Mouse (Mus musculus): Measurements from ENCODE around the gene Hoxb7. TPM values are rescaled to one million over a fixed set of nuclear protein-coding genes. Genes with fewer than 3 reads are reported as not detected.
A peak's percentile ranks its signal among the peaks of the same experiment; 100 is the strongest.

The Hoxb7 gene
- polyA plus RNA-seq, 1 experiment: 1.5 TPM

GRCm38 (mm10) chr11:96322738-96323137, 36.3 kb downstream of the Hoxb7 start:
- H3K27me3 ChIP-seq (ENCODE audit: control insufficient read depth, insufficient read depth, low read length): peaks cover 34% of the 10 kb centered on the region
- TF ChIP-seq POLR2A (IDR thresholded peaks at IDR 0.05; ENCODE audit: low read depth, low read length) (no peak), CTCF (IDR thresholded peaks at IDR 0.05; ENCODE audit: extremely low read depth, insufficient read length, insufficient replicate concordance, low read depth, low read length) (no peak)
- 61% methylated on average over 6 of the region's 6 CpGs for WGBS
- H3K36me3 ChIP-seq (ENCODE audit: control insufficient read depth, insufficient read depth, low read length): peaks cover 2% of the 10 kb centered on the region; the same call in 1 of the 2 replicates
- peaks cover 5% of the 10 kb centered on the region; the same call in 1 of the 2 replicates for H3K4me1 ChIP-seq (ENCODE audit: control insufficient read depth, insufficient read depth, insufficient read length, low read length)
- H3K27ac ChIP-seq (ENCODE audit: insufficient read depth, low read depth, low read length): peak overlapping the region; percentile 45; the same call in 1 of the 2 replicates
- H3K4me3 ChIP-seq (ENCODE audit: low read depth, low read length): no peak overlapping the region

- WGBS: 59% methylated on average over 10 of the region's 10 CpGs
- no peak within 1 kb of the TSS for H3K4me3 ChIP-seq (ENCODE audit: low read depth, low read length)
- TF ChIP-seq CTCF (IDR thresholded peaks at IDR 0.05; ENCODE audit: extremely low read depth, insufficient read length, insufficient replicate concordance, low read depth, low read length): no peak
- TF ChIP-seq POLR2A (IDR thresholded peaks at IDR 0.05; ENCODE audit: low read depth, low read length): no peak
- H3K27me3 ChIP-seq (ENCODE audit: control insufficient read depth, insufficient read depth, low read length): peaks cover 30% of the 10 kb centered on the region
- peak within 1 kb of the TSS; percentile 58 for H3K27ac ChIP-seq (ENCODE audit: insufficient read depth, low read depth, low read length)
- H3K36me3 ChIP-seq (ENCODE audit: control insufficient read depth, insufficient read depth, low read length): peaks cover 2% of the 10 kb centered on the region; the same call in 1 of the 2 replicates
- peaks cover 5% of the 10 kb centered on the region; the same call in 1 of the 2 replicates for H3K4me1 ChIP-seq (ENCODE audit: control insufficient read depth, insufficient read depth, insufficient read length, low read length)
Observed at GRCm38 (mm10) chr11:96323154-96323553, 36.7 kb downstream of the Hoxb7 start, which contains the start of gene Hoxb3. Gene Hoxb3, plus strand, starts transcription at chr11:96323326.

DNA sequence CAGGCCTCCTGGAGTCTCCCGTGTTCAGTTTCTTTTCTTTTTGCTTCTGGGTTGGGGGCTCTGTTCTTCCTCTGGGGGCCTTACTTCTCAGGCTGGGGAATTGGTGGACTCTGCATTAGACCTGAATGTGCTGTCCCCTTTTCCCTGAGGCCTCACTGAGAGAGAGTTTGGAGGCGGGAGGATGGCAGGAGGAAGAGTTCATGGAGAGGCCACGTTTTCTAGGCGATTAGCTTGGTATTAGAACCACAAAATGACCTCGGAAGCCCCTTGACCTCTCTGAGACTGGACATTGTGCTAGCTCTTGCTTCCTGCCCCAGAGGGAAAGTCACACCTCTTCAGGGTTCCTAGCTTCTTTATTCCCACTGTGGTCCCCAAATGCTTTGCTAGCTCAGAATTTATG, 37.7 kb downstream of the Hoxb7 start:
- H3K27ac ChIP-seq (ENCODE audit: insufficient read depth, low read depth, low read length): peak overlapping the region; percentile 58
- no peak for TF ChIP-seq CTCF (IDR thresholded peaks at IDR 0.05; ENCODE audit: extremely low read depth, insufficient read length, insufficient replicate concordance, low read depth, low read length)
- 45% methylated on average over 5 of the region's 5 CpGs for WGBS

DNA sequence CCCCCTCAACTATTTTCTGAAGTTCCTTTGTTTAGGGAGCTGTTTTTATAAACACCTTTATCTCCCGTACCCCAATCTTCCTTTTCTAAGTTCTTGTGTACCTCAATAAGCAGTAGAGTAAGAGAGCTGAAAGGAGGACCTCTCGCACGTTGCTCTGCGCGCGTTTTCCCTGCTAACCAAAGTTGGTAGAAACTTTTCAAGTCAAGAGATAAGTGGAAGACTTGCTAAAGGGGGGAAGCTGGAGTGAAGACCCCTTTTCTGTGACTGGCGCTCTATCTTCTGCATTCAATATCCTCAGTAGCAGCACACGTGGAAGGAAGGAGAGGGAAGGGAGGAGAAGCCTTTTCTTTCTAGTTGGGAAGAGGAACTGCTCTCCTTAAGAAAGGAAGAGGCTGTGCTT, 38.5 kb downstream of the Hoxb7 start:
- 50% methylated on average over 8 of the region's 8 CpGs for WGBS
- H3K4me1 ChIP-seq (ENCODE audit: control insufficient read depth, insufficient read depth, insufficient read length, low read length): peaks cover 2% of the 10 kb centered on the region; the same call in 1 of the 2 replicates
- peaks cover 2% of the 10 kb centered on the region; the same call in 1 of the 2 replicates for H3K36me3 ChIP-seq (ENCODE audit: control insufficient read depth, insufficient read depth, low read length)
- no peak for TF ChIP-seq CTCF (IDR thresholded peaks at IDR 0.05; ENCODE audit: extremely low read depth, insufficient read length, insufficient replicate concordance, low read depth, low read length)
- no peak for TF ChIP-seq POLR2A (IDR thresholded peaks at IDR 0.05; ENCODE audit: low read depth, low read length)
- no peak overlapping the region for H3K4me3 ChIP-seq (ENCODE audit: low read depth, low read length)
- H3K27ac ChIP-seq (ENCODE audit: insufficient read depth, low read depth, low read length): peak overlapping the region; percentile 49
- H3K27me3 ChIP-seq (ENCODE audit: control insufficient read depth, insufficient read depth, low read length): peaks cover 13% of the 10 kb centered on the region

More for the DNA sequence above, 37.7 kb downstream of the Hoxb7 start:
- Histone ChIP-seq H3K36me3 (ENCODE audit: control insufficient read depth, insufficient read depth, low read length) (peaks cover 2% of the 10 kb centered on the region; the same call in 1 of the 2 replicates), H3K4me1 (ENCODE audit: control insufficient read depth, insufficient read depth, insufficient read length, low read length) (peaks cover 5% of the 10 kb centered on the region; the same call in 1 of the 2 replicates), H3K27me3 (ENCODE audit: control insufficient read depth, insufficient read depth, low read length) (peaks cover 21% of the 10 kb centered on the region), H3K4me3 (ENCODE audit: low read depth, low read length) (no peak overlapping the region)

DNA sequence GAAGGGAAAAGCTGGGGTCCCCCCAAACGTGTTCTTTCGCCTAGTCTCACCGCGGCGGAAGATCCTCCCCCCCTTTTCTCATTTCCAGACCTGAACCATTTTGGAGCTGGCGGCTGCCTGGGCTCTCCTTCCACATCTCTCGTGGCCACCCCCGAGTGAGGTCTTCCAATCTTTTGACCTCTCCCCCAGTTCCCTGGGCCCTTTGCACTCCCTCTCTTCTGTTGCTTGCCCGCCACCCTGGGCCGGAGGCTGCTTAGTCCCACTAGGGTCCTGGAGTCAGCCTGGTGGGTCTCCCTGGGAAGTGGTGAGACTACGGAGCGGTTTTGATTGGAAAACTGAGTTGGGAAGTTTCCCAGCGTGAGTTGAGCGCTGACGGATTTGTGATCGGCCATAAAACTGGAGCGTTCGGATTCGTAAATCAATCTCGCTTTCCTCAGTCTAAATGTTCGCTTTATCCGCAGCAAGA, 39.4 kb downstream of the Hoxb7 start:
- no peaks in the 10 kb centered on the region for H3K4me1 ChIP-seq (ENCODE audit: control insufficient read depth, insufficient read depth, insufficient read length, low read length)
- peak overlapping the region; percentile 14 for H3K4me3 ChIP-seq (ENCODE audit: low read depth, low read length)
- H3K36me3 ChIP-seq (ENCODE audit: control insufficient read depth, insufficient read depth, low read length): no peaks in the 10 kb centered on the region; the same call in 1 of the 2 replicates
- H3K27ac ChIP-seq (ENCODE audit: insufficient read depth, low read depth, low read length): peak overlapping the region; percentile 2; the same call in 1 of the 2 replicates
- WGBS: 40% methylated on average over 22 of the region's 22 CpGs
- H3K27me3 ChIP-seq (ENCODE audit: control insufficient read depth, insufficient read depth, low read length): peaks cover 7% of the 10 kb centered on the region; the same call in 1 of the 2 replicates
- TF ChIP-seq POLR2A (IDR thresholded peaks at IDR 0.05; ENCODE audit: low read depth, low read length) (no peak), CTCF (IDR thresholded peaks at IDR 0.05; ENCODE audit: extremely low read depth, insufficient read length, insufficient replicate concordance, low read depth, low read length) (no peak)

DNA sequence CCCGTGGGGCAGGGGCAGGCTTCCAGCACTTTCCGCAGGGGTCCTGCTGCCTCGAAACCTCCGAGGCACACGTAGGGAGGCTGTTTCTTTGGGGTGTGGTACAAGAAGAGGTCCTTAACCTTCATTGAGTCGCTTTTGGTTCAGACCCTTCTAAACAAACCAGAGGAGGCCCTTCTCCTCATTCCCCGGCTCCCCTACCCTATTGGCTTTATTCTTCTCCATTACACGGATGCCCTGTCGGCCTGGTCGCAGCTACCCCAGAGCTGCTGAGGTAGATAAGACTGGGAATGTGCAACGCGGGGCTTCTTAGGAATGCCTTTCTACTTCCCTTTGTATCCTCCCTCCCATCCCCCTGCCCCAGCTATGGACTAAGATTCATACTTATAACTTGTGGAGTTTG, 40.3 kb downstream of the Hoxb7 start:
- TF ChIP-seq CTCF (IDR thresholded peaks at IDR 0.05; ENCODE audit: extremely low read depth, insufficient read length, insufficient replicate concordance, low read depth, low read length) (no peak), POLR2A (IDR thresholded peaks at IDR 0.05; ENCODE audit: low read depth, low read length) (no peak)
- H3K36me3 ChIP-seq (ENCODE audit: control insufficient read depth, insufficient read depth, low read length): no peaks in the 10 kb centered on the region
- WGBS: 58% methylated on average over 12 of the region's 12 CpGs
- H3K4me1 ChIP-seq (ENCODE audit: control insufficient read depth, insufficient read depth, insufficient read length, low read length): no peaks in the 10 kb centered on the region
- no peak overlapping the region for H3K4me3 ChIP-seq (ENCODE audit: low read depth, low read length)
- peak overlapping the region; percentile 16; the same call in 1 of the 2 replicates for H3K27ac ChIP-seq (ENCODE audit: insufficient read depth, low read depth, low read length)
- 0 out of 2 replicates have a peak, but pooled peaks cover 3% of the 10 kb centered on the region for H3K27me3 ChIP-seq (ENCODE audit: control insufficient read depth, insufficient read depth, low read length)

GRCm38 (mm10) chr11:96327122-96327521, 40.7 kb downstream of the Hoxb7 start:
- no peak overlapping the region for H3K27ac ChIP-seq (ENCODE audit: insufficient read depth, low read depth, low read length)
- H3K36me3 ChIP-seq (ENCODE audit: control insufficient read depth, insufficient read depth, low read length): no peaks in the 10 kb centered on the region
- H3K4me3 ChIP-seq (ENCODE audit: low read depth, low read length): no peak overlapping the region
- WGBS: 61% methylated on average over 7 of the region's 7 CpGs
- 0 out of 2 replicates have a peak, but pooled peaks cover 3% of the 10 kb centered on the region for H3K27me3 ChIP-seq (ENCODE audit: control insufficient read depth, insufficient read depth, low read length)
- TF ChIP-seq CTCF (IDR thresholded peaks at IDR 0.05; ENCODE audit: extremely low read depth, insufficient read length, insufficient replicate concordance, low read depth, low read length): no peak
- TF ChIP-seq POLR2A (IDR thresholded peaks at IDR 0.05; ENCODE audit: low read depth, low read length): no peak
- H3K4me1 ChIP-seq (ENCODE audit: control insufficient read depth, insufficient read depth, insufficient read length, low read length): no peaks in the 10 kb centered on the region
